Mouse (Mus musculus) kidney, adult 2 months (tissue): Measurements from ENCODE around the gene Espl1. TPM values are rescaled to one million over a fixed set of nuclear protein-coding genes. Genes with fewer than 3 reads are reported as not detected.

Source experiments
- DNase-seq: peaks from one replicate; pipeline ENCODE4 v3.0.0; 2021
- H3K27ac ChIP-seq: fragments of 200-500 bp; 2 replicates; pipeline ENCODE4 v1.5.1; 2012; ENCODE audit warnings: low read depth, low read length, control low read depth, inconsistent platforms; ENCODE audit not compliant: insufficient read depth
- H3K27me3 ChIP-seq: fragments of 200-500 bp; replicated peaks from 2 replicates; pipeline ENCODE4 v1.6.1; 2012; ENCODE audit warnings: mild to moderate bottlenecking, moderate library complexity, low read length, inconsistent platforms; ENCODE audit not compliant: control insufficient read depth, insufficient read depth
- H3K36me3 ChIP-seq: fragments of 200-500 bp; 2 replicates; pipeline ENCODE4 v1.6.1; 2012; ENCODE audit warnings: mild to moderate bottlenecking, moderate library complexity, low read length, inconsistent platforms; ENCODE audit not compliant: control insufficient read depth, insufficient read depth
- H3K4me1 ChIP-seq: fragments of 200-500 bp; 2 replicates; pipeline ENCODE4 v1.6.1; 2011; ENCODE audit warnings: low read length; ENCODE audit not compliant: control insufficient read depth, insufficient read depth
- H3K4me3 ChIP-seq: fragments of 200-500 bp; 2 replicates; pipeline ENCODE4 v1.5.1; 2011; ENCODE audit warnings: mild to moderate bottlenecking, low read depth, low read length, control low read depth; ENCODE audit not compliant: insufficient read depth
- CTCF ChIP-seq: fragments of 200-500 bp; conservative IDR thresholded peaks from 2 replicates; pipeline ENCODE4 v1.5.1; 2011; ENCODE audit warnings: low read depth, mild to moderate bottlenecking, control low read depth, low read length, moderate library complexity, mixed read lengths; ENCODE audit not compliant: insufficient read depth, insufficient read length
- POLR2A ChIP-seq: fragments of 200-500 bp; IDR thresholded peaks from one replicate; pipeline ENCODE4 v1.6.1; 2011; ENCODE audit warnings: low read depth, low read length, control low read depth
- WGBS: fragments of 180-500 bp; shearing (Covaris S2); methylation state at CpG from one replicate; pipeline ENCODE4 v1.1.7; 2018; 5-methylcytosine and 5-hydroxymethylcytosine counted together
- polyA plus RNA-seq: library from polyadenylated mRNA; depleted of rRNA; stranded (reverse); fragments of >200 nt; gene quantifications from 2 replicates; pipeline ENCODE4 v1.2.3, GENCODE M21; 2012

Gene Espl1
- polyA plus RNA-seq, 1 experiment, result 0.53 TPM

GRCm38 (mm10) chr15:102250521-102250920, 45.5 kb upstream of the Espl1 start:
- Histone ChIP-seq H3K4me1 (peaks cover 8% of the 10 kb centered on the region), H3K27me3 (no peaks in the 10 kb centered on the region), H3K27ac (no peak overlapping the region), H3K36me3 (no peaks in the 10 kb centered on the region), H3K4me3 (no peak overlapping the region)
- TF ChIP-seq POLR2A, result no peak
- no peak for TF ChIP-seq CTCF
- no peak for DNase-seq
- WGBS, result 86% methylated on average over 5 of the region's 5 CpGs

DNA sequence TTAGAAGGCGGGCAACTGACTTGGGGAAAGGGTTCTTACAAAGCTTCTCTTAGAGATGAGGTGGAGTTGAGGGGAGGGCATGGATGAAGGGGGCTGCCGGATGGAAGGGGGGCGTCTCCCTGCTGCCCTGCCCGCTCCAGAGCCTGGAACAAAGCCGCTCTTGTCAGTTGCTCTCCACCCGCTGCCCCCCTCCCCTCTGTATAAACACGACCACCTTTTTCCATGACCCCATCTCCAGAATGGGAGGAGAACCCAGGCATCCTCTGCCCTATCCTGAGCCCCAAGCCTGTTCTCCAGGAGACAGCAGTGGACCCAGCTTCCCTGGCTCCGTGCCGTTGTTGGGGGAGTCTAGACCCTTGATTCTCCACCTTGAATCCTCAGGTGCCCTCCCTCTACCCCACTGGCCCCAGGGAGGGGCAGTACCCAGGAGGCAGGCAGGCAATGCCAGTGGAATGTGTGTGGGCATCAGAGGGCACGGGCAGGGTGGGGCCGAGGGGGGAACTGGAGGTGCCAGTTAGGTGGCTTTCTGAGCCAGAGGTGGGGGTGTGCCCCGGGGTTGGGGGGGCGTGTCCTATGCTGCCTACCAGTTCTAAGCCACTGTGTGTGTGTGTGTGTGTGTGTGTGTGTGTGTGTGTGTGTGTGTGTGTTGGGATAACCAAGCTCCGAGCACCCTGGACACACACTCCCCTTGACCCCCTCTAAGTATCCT, 40.4 kb upstream of the Espl1 start:
- Histone ChIP-seq H3K4me3 (peak overlapping the region; percentile 53; the same call in 1 of the 2 replicates), H3K27ac (peak overlapping the region; percentile 68; the same call in 1 of the 2 replicates), H3K4me1 (peaks cover 5% of the 10 kb centered on the region; the same call in 1 of the 2 replicates), H3K27me3 (no peaks in the 10 kb centered on the region), H3K36me3 (no peaks in the 10 kb centered on the region)
- TF ChIP-seq POLR2A (no peak), CTCF (no peak)
- WGBS, result 52% methylated on average over 14 of the region's 14 CpGs
- peak; percentile 58 for DNase-seq

DNA sequence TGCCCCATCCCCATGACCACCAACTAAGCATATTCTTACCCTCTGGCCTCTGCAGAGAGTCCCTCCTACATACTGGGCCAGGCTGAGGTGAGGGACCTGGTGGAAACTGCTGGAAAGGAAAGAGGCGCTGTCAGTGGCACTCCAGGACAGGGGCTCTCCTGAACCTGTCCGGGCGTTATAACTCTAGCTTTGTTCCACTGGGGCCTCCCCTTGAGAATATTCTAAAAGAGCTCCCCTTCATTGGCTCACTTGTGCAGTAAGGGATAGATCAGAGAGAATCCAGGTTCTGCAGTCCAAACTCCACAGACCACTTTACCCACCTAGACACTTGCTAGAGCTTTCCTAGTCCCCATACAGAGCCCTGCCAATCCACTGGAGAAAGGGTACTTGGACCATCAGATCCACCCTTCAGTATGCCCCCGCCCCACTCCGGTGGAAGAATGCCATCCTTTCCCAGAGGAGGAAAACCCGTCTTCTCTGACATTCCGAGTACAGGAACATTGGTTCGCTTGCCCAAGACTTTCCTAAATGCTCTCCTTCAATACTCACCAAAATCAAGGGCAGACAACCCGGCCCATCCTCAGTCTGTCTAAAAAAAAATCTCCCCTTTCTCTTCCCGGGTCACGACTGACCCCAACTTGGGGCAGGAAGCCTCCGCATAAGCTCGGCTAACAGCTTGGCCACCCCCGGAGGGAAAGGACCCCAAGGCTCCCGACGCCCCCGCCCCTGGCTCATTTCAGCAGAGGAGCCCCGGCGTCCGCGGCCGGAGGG, 39.5 kb upstream of the Espl1 start:
- H3K27ac ChIP-seq, result peak overlapping the region; percentile 68
- whole genome bisulfite sequencing, result 13% methylated on average over 22 of the region's 22 CpGs
- H3K4me1 ChIP-seq, result peaks cover 5% of the 10 kb centered on the region; the same call in 1 of the 2 replicates
- TF ChIP-seq CTCF (no peak), POLR2A (no peak)
- no peaks in the 10 kb centered on the region for H3K36me3 ChIP-seq
- peak overlapping the region; percentile 53 for H3K4me3 ChIP-seq
- no peaks in the 10 kb centered on the region for H3K27me3 ChIP-seq
- DNase-seq, result no peak

- peak within 1 kb of the TSS; percentile 84 for H3K27ac ChIP-seq
- no peaks in the 10 kb centered on the region for H3K27me3 ChIP-seq
- DNase-seq, result peak; percentile 75
- H3K4me3 ChIP-seq, result peak within 1 kb of the TSS; percentile 53
- 3% methylated on average over 43 of the region's 46 CpGs for WGBS
- TF ChIP-seq POLR2A, result peak; percentile 25
- TF ChIP-seq CTCF, result no peak
- H3K4me1 ChIP-seq, result peaks cover 5% of the 10 kb centered on the region; the same call in 1 of the 2 replicates
- no peaks in the 10 kb centered on the region for H3K36me3 ChIP-seq
These were observed 38.6 kb upstream of the Espl1 start, which contains the start of gene Rarg for GRCm38 (mm10) chr15:102257202-102258075. Gene Rarg, minus strand, starts transcription at chr15:102257517.

DNA sequence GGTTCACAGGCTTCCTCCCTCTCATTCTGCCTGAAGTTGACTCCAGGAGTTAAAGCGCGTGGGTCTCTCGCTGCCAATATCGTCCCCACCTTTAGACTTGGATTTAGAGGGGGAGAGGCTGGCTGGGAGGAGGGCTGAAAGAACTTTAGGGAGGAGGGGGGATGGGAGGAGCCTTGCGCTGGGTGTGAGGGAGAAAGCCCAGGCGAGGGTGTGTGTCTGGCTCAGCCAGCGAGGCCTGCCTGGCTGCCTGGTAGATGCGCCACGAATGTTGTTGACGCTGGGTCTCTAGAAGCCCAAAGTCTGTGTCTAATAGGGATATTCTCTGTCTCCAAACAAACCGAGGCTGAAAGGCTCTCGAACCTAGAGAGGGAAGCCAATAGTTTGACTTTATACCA, 38.0 kb upstream of the Espl1 start:
- Histone ChIP-seq H3K27me3 (no peaks in the 10 kb centered on the region), H3K27ac (peak overlapping the region; percentile 84), H3K4me1 (peaks cover 5% of the 10 kb centered on the region; the same call in 1 of the 2 replicates), H3K4me3 (peak overlapping the region; percentile 53), H3K36me3 (no peaks in the 10 kb centered on the region)
- peak; percentile 68 for DNase-seq
- no peak for TF ChIP-seq CTCF
- TF ChIP-seq POLR2A, result no peak
- WGBS, result 28% methylated on average over 12 of the region's 12 CpGs

DNA sequence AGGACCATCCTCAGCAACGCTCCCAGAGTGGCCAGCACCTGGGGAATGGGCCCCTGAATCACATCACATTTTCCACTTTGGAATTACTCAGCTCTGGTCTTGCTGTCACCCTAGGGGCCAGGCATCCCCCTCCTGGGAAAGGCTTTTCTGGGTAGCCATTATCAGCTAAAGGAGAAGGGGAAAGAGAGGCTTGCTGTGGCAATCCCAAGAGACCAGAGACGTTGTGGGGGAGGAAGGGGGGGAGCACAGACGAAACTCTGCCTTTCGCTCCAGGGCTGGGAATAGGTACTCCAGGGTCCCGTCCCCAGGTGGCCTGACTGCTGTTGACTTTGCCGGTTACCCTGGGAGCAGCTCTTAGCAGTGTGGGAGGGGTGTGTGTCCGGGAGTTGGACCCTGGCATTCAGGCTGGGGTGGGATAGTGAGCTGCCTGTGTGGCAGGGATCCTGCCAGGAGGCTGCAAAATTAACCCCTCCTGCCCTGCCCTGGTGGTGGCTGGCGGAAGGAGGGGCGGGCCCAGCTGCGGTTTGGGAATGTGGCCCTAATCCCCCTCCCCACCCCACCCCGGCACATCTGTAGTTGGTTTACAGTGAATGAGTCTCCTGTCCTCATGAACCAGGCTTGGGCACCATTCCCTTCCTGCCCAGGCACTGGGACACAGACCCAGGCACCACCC, 37.3 kb upstream of the Espl1 start:
- TF ChIP-seq POLR2A (no peak), CTCF (no peak)
- H3K36me3 ChIP-seq, result no peaks in the 10 kb centered on the region
- peak overlapping the region; percentile 11; the same call in 1 of the 2 replicates for H3K27ac ChIP-seq
- WGBS, result 55% methylated on average over 11 of the region's 11 CpGs
- H3K4me1 ChIP-seq, result peaks cover 5% of the 10 kb centered on the region; the same call in 1 of the 2 replicates
- no peaks in the 10 kb centered on the region for H3K27me3 ChIP-seq
- no peak for DNase-seq
- no peak overlapping the region for H3K4me3 ChIP-seq
